Mouse (Mus musculus) forebrain, postnatal 0 days (tissue): ENCODE measurements around the gene Atp2a3. TPM values are rescaled to one million over a fixed set of nuclear protein-coding genes. Genes with fewer than 3 reads are reported as not detected.
A peak's percentile ranks its signal among the peaks of the same experiment; 100 is the strongest.

Experiments used
- ATAC-seq: fragments of 200-750 bp; cut with Nextera tagmentation; 2 replicates; pipeline ENCODE4 v1.8.0; 2017; ENCODE audit warnings: mild to moderate bottlenecking, moderate library complexity
- DNase-seq: peaks from one replicate; pipeline ENCODE4 v3.0.0-alpha.2; 2015
- H3K27ac ChIP-seq: fragments of 300-500 bp; sonication (generic); 2 replicates; pipeline ENCODE4 v1.5.1; 2014; ENCODE audit warnings: low read depth, mild to moderate bottlenecking, antibody characterized with exemption, low read length, moderate library complexity, mixed read lengths
- H3K27me3 ChIP-seq: fragments of 300-500 bp; sonication (generic); 2 replicates; pipeline ENCODE4 v1.6.1; 2014; ENCODE audit warnings: mild to moderate bottlenecking, low read length, mixed read lengths; ENCODE audit not compliant: insufficient read depth
- H3K36me3 ChIP-seq: fragments of 300-500 bp; sonication (generic); 2 replicates; pipeline ENCODE4 v1.6.1; 2014; ENCODE audit warnings: mild to moderate bottlenecking, moderate library complexity; ENCODE audit not compliant: insufficient read depth
- H3K4me1 ChIP-seq: fragments of 300-500 bp; sonication (generic); 2 replicates; pipeline ENCODE4 v1.6.1; 2014; ENCODE audit warnings: antibody characterized with exemption; ENCODE audit not compliant: insufficient read depth
- H3K4me2 ChIP-seq: fragments of 300-500 bp; sonication (generic); 2 replicates; pipeline ENCODE4 v1.6.1; 2014; ENCODE audit warnings: low read depth, mild to moderate bottlenecking, moderate library complexity
- H3K4me3 ChIP-seq: fragments of 300-500 bp; sonication (generic); 2 replicates; pipeline ENCODE4 v1.5.1; 2014; ENCODE audit warnings: low read depth, low read length, mixed read lengths
- H3K9ac ChIP-seq: fragments of 300-500 bp; sonication (generic); 2 replicates; pipeline ENCODE4 v1.6.1; 2014; ENCODE audit warnings: mild to moderate bottlenecking
- H3K9me3 ChIP-seq: fragments of 300-500 bp; sonication (generic); 2 replicates; pipeline ENCODE4 v1.6.1; 2016; ENCODE audit warnings: low read length
- CTCF ChIP-seq: sonication (generic); IDR thresholded peaks from 2 replicates; pipeline ENCODE4 v1.5.1; 2016; ENCODE audit warnings: antibody characterized with exemption, control low read depth, low read depth
- WGBS: fragments of 180-500 bp; shearing (Covaris S2); extraction: QIAGEN DNeasy Blood & Tissue Kit; methylation state at CpG from one replicate; pipeline ENCODE4 v1.1.7; 2014; 5-methylcytosine and 5-hydroxymethylcytosine counted together
- polyA plus RNA-seq: library from polyadenylated mRNA; unstranded; fragments of >200 nt; fragmentation: Nextera tagmentation; extraction: Ambion mirVana; gene quantifications from 2 replicates; pipeline ENCODE4 v1.2.1, GENCODE M21; 2015
- total RNA-seq: library from RNA; depleted of rRNA; stranded (reverse); fragments of >200 nt; gene quantifications from 2 replicates; pipeline ENCODE4 v1.2.3, GENCODE M21; 2014

Gene Atp2a3
- total and polyA plus RNA-seq, 2 experiments from 2014 or later, result 1.6 to 2.4 TPM

DNA sequence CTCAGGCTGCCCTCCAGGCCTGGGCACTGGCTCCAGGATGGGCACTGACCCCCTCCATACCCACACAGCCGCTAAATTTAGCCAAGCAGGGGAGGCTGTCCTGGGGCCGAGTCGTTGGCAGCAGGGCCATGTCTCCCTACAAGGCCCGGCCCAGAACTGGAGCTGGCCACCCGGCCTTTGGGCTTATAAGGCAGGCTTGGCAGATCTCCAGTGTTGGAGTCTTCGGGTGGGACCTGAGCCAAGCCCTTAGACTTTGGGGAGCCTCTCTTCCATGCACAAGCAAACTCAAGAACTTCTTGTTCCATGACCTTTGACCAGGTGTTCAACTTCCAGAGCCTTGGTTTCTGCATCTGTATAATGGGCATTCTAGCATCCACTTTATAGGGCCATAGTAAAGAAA, 35.4 kb downstream of the Atp2a3 start:
- no peaks in the 10 kb centered on the region for H3K27me3 ChIP-seq
- DNase-seq, result no peak
- H3K4me2 ChIP-seq, result no peak overlapping the region
- H3K9me3 ChIP-seq, result no peaks in the 10 kb centered on the region
- H3K36me3 ChIP-seq, result no peaks in the 10 kb centered on the region
- H3K9ac ChIP-seq, result no peak overlapping the region
- WGBS, result 73% methylated on average over 6 of the region's 6 CpGs
- TF ChIP-seq CTCF, result no peak
- no peak for ATAC-seq
- H3K4me3 ChIP-seq, result no peak overlapping the region
- no peaks in the 10 kb centered on the region for H3K4me1 ChIP-seq
- no peak overlapping the region for H3K27ac ChIP-seq

DNA sequence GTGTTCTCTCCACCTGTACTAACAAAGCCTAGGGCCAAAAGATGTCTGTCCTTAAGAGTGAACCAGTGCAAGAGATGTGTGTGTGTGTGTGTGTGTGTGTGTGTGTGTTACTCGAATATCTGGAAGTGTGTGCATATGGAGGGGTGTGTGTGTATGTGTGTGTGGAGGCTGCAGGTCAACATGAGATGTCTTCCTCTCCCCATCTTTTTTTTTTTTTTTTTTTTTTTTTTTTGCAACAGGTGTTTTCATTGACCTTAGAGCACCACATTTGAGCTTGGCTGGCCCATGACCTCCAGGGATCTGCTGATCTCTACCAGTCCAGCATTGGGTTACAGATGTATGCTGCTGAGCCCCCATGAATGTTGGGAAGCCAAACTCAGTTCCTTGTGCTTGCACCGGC, 35.8 kb downstream of the Atp2a3 start:
- no peaks in the 10 kb centered on the region for H3K9me3 ChIP-seq
- DNase-seq (no peak), ATAC-seq (no peak)
- no peak for TF ChIP-seq CTCF
- H3K4me1 ChIP-seq, result no peaks in the 10 kb centered on the region
- H3K9ac ChIP-seq, result no peak overlapping the region
- H3K27me3 ChIP-seq, result no peaks in the 10 kb centered on the region
- no peak overlapping the region for H3K4me3 ChIP-seq
- WGBS, result 86% methylated on average over 2 of the region's 2 CpGs
- no peak overlapping the region for H3K27ac ChIP-seq
- H3K36me3 ChIP-seq, result no peaks in the 10 kb centered on the region
- no peak overlapping the region for H3K4me2 ChIP-seq

DNA sequence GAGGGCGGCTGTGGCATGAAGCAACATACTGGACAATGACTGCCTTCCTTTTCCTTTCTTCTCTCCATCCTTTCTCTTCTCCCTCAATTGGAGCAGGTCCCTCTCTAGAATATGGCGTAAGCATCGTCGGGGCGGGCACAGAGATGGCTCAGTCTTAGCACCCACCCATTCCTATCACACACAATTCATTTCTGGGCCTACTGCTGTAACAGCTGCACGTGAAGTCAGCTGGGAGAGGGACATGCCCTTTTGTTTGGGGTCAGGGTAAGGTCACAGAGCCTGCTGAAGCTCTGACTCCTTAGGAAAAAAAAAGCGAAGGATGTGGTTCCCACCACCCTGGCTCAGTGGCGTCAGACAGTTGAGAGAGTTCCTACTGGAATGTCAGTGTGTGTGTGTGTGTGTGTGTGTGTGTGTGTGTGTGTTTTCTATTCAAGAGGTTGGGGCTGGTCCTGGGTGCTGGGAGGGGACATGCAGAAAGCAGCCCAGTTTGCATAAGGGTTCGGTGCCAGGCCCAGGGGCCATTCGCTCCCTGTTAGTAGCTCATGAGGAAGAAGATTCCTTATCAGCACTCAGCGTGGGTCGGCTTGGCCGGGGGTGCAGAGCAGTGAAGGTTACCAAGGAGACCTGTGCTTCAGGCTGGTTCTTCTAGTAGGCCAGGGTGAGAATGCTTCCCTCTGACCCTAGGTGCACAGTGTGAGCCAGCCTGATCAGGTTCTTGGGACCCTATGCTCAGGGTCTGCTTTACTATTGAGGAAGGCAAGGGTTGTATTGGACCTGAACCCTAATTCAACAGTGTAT, 36.8 kb downstream of the Atp2a3 start:
- Histone ChIP-seq H3K9ac (no peak overlapping the region), H3K4me3 (no peak overlapping the region), H3K9me3 (no peaks in the 10 kb centered on the region), H3K36me3 (no peaks in the 10 kb centered on the region), H3K4me2 (no peak overlapping the region), H3K27ac (no peak overlapping the region), H3K27me3 (no peaks in the 10 kb centered on the region), H3K4me1 (no peaks in the 10 kb centered on the region)
- no peak for DNase-seq
- no peak for TF ChIP-seq CTCF
- ATAC-seq, result no peak
- WGBS, result 81% methylated on average over 13 of the region's 13 CpGs

DNA sequence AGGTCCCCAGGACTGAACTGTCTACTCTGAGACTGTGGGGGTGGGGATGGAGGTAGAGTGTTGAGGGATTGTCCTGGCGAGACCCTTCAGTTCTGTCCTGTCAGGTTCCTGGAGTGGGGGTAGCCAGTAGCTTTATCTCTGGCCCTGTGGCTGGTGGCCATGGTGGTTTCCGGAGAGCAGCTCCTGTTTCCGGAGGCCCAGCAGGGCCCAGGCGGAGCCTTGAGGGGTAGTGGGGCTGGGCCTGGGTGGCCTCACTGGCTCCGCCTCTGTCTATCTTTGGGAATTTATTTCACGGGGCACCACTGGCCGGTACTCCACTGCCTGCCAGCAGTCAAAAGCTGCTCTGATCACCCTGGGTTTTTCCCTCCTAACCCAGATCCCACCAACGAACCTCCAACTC, 37.8 kb downstream of the Atp2a3 start, which contains the start of gene P2rx1:
Gene P2rx1, plus strand, starts transcription at position 333 of the 400 bp plus-strand sequence.
- ATAC-seq, result no peak
- H3K9ac ChIP-seq, result no peak within 1 kb of the TSS
- no peaks in the 10 kb centered on the region for H3K27me3 ChIP-seq
- no peaks in the 10 kb centered on the region for H3K9me3 ChIP-seq
- whole genome bisulfite sequencing, result 53% methylated on average over 8 of the region's 8 CpGs
- H3K4me1 ChIP-seq, result no peaks in the 10 kb centered on the region
- DNase-seq, result no peak
- H3K4me2 ChIP-seq, result no peak within 1 kb of the TSS
- H3K36me3 ChIP-seq, result no peaks in the 10 kb centered on the region
- no peak within 1 kb of the TSS for H3K4me3 ChIP-seq
- no peak within 1 kb of the TSS for H3K27ac ChIP-seq
- TF ChIP-seq CTCF, result no peak

DNA sequence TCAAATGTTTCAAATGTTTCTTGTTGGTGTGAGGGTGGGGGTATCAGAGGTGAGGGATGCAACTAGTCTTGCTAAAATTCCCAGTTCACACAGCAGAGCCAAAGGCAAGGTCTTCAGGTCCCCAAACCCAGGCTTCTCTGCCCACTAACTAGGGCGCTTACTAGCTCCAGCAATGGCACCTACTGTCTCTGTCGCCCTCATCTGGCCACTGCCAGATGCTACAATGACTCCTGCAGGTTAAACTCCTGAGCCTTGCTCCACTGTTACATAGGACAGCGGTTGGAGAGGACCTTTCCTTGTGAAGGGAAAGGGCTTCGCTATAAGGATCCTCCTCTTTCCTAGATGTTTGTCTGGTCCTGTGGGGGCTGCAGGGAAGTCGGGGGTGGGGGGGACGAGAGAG, 40.1 kb downstream of the Atp2a3 start:
- ATAC-seq, result no peak
- Histone ChIP-seq H3K4me2 (no peak overlapping the region), H3K36me3 (no peaks in the 10 kb centered on the region)

DNA sequence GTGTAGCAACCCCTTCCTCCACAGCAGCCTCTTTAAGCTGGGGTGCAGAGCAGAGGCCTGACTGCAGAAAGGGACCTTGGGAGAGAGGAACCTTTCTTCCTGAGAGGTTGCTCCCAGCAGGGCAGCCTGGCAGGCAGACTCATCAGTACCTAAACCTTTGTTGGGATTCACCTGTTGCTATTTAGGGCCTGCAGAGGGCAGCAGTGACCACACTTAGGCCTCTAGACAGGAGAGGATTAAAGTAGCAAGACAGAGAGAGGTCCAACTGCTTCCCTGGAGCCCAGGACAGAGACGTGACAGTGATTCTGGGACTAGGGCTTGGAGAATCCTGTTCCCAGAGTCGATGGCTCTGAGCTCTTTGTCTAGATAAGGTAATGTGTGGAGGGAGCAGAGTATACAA, 45.4 kb downstream of the Atp2a3 start:
- WGBS, result 7% methylated on average over 2 of the region's 2 CpGs
- peak; percentile 67 for DNase-seq
- TF ChIP-seq CTCF, result peak; percentile 77

More for the DNA sequence above, 40.1 kb downstream of the Atp2a3 start:
- H3K27me3 ChIP-seq, result no peaks in the 10 kb centered on the region
- DNase-seq, result peak; percentile 48
- WGBS, result 15% methylated on average over 6 of the region's 6 CpGs
- no peaks in the 10 kb centered on the region for H3K9me3 ChIP-seq
- peak; percentile 82 for TF ChIP-seq CTCF
- H3K9ac ChIP-seq, result no peak overlapping the region
- no peak overlapping the region for H3K27ac ChIP-seq
- H3K4me1 ChIP-seq, result no peaks in the 10 kb centered on the region
- H3K4me3 ChIP-seq, result no peak overlapping the region

DNA sequence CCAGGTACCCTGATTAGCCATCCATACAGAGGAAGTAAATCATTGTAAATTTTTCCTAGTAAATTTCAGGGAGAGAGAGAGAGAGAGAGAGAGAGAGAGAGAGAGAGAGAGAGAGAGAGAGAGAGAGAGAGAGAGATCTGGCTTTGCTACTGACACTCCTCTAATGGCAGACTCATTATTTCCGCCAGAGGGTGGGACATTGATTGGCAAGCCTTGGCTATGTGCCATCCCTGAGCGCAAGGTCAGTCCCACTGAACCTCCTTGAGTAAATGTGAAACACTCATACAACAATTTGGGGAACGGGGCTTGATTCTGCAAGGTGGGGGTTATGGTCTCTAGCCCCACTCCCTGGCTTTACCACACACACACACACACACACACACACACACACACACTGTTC, 46.1 kb downstream of the Atp2a3 start:
- no peak overlapping the region for H3K27ac ChIP-seq
- no peak for DNase-seq
- no peak overlapping the region for H3K4me2 ChIP-seq
- WGBS, result 13% methylated on average over 3 of the region's 3 CpGs
- no peaks in the 10 kb centered on the region for H3K4me1 ChIP-seq
- no peak for TF ChIP-seq CTCF
- H3K27me3 ChIP-seq, result no peaks in the 10 kb centered on the region
- ATAC-seq, result no peak
- no peak overlapping the region for H3K4me3 ChIP-seq
- H3K36me3 ChIP-seq, result no peaks in the 10 kb centered on the region
- H3K9me3 ChIP-seq, result no peaks in the 10 kb centered on the region
- no peak overlapping the region for H3K9ac ChIP-seq

More for the DNA sequence above, 45.4 kb downstream of the Atp2a3 start:
- no peaks in the 10 kb centered on the region for H3K4me1 ChIP-seq
- H3K27ac ChIP-seq, result no peak overlapping the region
- H3K4me3 ChIP-seq, result no peak overlapping the region
- H3K36me3 ChIP-seq, result no peaks in the 10 kb centered on the region
- H3K4me2 ChIP-seq, result no peak overlapping the region
- H3K27me3 ChIP-seq, result no peaks in the 10 kb centered on the region
- H3K9me3 ChIP-seq, result no peaks in the 10 kb centered on the region
- no peak overlapping the region for H3K9ac ChIP-seq
- ATAC-seq, result peak; percentile 48
